Mouse (Mus musculus): ENCODE measurements around the gene Ptpn12. TPM values are rescaled to one million over a fixed set of nuclear protein-coding genes. Genes with fewer than 3 reads are reported as not detected.

Gene Ptpn12
- polyA plus RNA-seq, 1 experiment from 2014 or later = 8.8 TPM

DNA sequence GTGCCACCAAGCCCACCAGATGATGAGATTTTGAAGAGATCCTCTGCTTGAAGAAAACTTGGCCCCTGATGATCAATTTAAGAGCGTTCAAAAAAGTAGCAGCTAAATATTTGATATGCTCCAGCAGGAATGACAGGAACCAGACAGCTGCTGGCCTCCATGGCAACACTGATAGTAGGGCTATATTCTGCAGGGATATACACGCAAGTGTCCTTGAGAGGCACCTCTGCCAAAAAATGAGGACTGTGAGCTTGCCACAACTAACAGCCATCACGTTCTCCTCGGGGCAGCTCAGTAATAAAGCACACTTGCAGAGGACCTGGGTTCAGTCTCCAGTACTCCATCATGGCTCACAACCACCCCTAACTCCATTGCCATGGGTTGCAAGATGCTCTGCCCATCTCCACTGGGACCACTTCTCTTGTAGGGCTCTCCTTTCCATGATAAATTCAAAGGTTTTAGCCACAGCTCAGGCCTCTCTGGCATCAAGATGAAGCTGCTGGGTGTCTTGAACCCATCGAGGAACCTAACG, 115.6 kb downstream of the Ptpn12 start:
- Histone ChIP-seq H3K4me1 (replicated peaks; ENCODE audit: control insufficient read depth, insufficient read depth) (no peaks in the 10 kb centered on the region; the same call in 1 of the 2 replicates), H3K9me3 (ENCODE audit: control insufficient read depth, low read length) (no peaks in the 10 kb centered on the region), H3K27ac (replicated peaks) (no peak overlapping the region), H3K36me3 (ENCODE audit: control insufficient read depth, insufficient read depth, low read length) (no peaks in the 10 kb centered on the region), H3K9ac (ENCODE audit: low read length) (no peak overlapping the region), H3K4me2 (replicated peaks; ENCODE audit: low read depth) (no peak overlapping the region), H3K4me3 (ENCODE audit: low read depth, low read length) (no peak overlapping the region), H3K27me3 (ENCODE audit: control insufficient read depth, insufficient read depth, low read length) (no peaks in the 10 kb centered on the region)
- ATAC-seq (ENCODE audit: low FRiP score, low TSS enrichment) (no peak), DNase-seq (ENCODE audit: low spot score) (no peak)
- WGBS = 88% methylated on average over 6 of the region's 6 CpGs
- TF ChIP-seq EP300 (optimal IDR thresholded peaks at IDR 0.05) (no peak), CTCF (IDR thresholded peaks at IDR 0.05; ENCODE audit: low read depth) (no peak)

DNA sequence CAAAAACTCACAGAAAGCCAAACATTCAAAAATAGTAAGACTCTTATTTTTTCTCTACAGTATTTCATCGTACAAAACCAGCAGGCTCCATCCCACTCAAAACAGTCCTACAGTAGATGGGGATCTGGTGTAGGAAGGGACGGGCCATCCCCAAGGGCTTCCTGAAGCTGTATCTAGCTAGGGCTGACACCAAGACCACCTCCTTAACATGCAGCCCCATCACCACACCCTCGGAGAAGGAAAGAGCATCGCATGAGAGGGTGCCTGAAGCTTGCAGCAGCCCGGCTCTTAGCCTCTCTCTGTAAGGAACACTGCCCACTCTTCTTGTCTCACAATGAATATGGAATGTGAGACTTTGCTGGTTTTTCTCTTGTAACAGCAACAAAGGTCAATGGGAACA, 117.2 kb downstream of the Ptpn12 start:
- ATAC-seq (ENCODE audit: low FRiP score, low TSS enrichment) = no peak
- TF ChIP-seq CTCF (IDR thresholded peaks at IDR 0.05; ENCODE audit: low read depth) (no peak), EP300 (optimal IDR thresholded peaks at IDR 0.05) (no peak)

More for the DNA sequence above, 117.2 kb downstream of the Ptpn12 start:
- H3K36me3 ChIP-seq (ENCODE audit: control insufficient read depth, insufficient read depth, low read length) = no peaks in the 10 kb centered on the region
- no peaks in the 10 kb centered on the region for H3K4me1 ChIP-seq (replicated peaks; ENCODE audit: control insufficient read depth, insufficient read depth)
- no peak for DNase-seq (ENCODE audit: low spot score)
- no peaks in the 10 kb centered on the region for H3K9me3 ChIP-seq (ENCODE audit: control insufficient read depth, low read length)
- no peak overlapping the region for H3K27ac ChIP-seq (replicated peaks)
- H3K9ac ChIP-seq (ENCODE audit: low read length) = no peak overlapping the region
- H3K27me3 ChIP-seq (ENCODE audit: control insufficient read depth, insufficient read depth, low read length) = no peaks in the 10 kb centered on the region
- no peak overlapping the region for H3K4me3 ChIP-seq (ENCODE audit: low read depth, low read length)
- 78% methylated on average over 5 of the region's 5 CpGs for WGBS
- no peak overlapping the region for H3K4me2 ChIP-seq (replicated peaks; ENCODE audit: low read depth)

Other genes with a start within 250 kb of the Ptpn12 start
- gene Phtf2, start 173.8 kb downstream of the Ptpn12 start, polyA plus RNA-seq (2015; fragmentation: Nextera tagmentation; extraction: Ambion mirVana) = 5.1 and 5.3 TPM in 2 replicates
- 43.7 and 44.6 TPM in 2 replicates for gene Tmem60, start 173.7 kb downstream of the Ptpn12 start, polyA plus RNA-seq (2015; fragmentation: Nextera tagmentation; extraction: Ambion mirVana)
- 3.4 and 3.7 TPM in 2 replicates for gene Rsbn1l, start 99.5 kb downstream of the Ptpn12 start, polyA plus RNA-seq (2015; fragmentation: Nextera tagmentation; extraction: Ambion mirVana)
- gene Gsap, start 130.3 kb upstream of the Ptpn12 start, polyA plus RNA-seq (2015; fragmentation: Nextera tagmentation; extraction: Ambion mirVana) = 1.4 TPM in 2 replicates

Measured in stomach, postnatal 0 days (tissue).